Mouse (Mus musculus): Measurements from ENCODE around the gene Gsdme. TPM values are rescaled to one million over a fixed set of nuclear protein-coding genes. Genes with fewer than 3 reads are reported as not detected.
A peak's percentile ranks its signal among the peaks of the same experiment; 100 is the strongest.

Gene Gsdme
- polyA plus RNA-seq, 2 experiments, result 0.70 to 9.5 TPM

DNA sequence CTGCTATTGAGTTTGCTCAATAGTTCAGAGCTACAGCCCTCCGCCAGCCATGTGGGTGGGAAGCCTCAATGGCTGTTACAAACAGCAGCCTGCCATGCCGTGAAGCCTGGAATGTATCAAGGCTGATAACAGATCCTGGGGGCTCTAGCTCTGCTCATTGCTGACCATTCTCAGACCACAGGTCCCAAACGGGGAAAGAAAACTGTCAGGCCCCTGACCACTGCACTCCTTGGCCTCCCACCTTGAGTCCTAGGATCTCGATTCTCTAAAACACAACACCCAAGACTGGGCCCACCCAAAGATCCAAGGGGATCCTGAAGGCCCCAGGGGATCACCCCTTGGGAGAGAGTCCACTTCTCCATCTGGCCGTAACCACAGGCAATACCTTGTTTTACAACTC is 41.3 kb downstream of the Gsdme start:
- Histone ChIP-seq H3K36me3 (replicated peaks; ENCODE audit: control insufficient read depth, insufficient read depth, low read depth) (no peaks in the 10 kb centered on the region), H3K4me3 (ENCODE audit: insufficient read depth in 1 of 2, low read depth in 2 of 2, low read length in 2 of 2) (no peak overlapping the region), H3K9me3 (ENCODE audit: control insufficient read depth, low read length) (no peaks in the 10 kb centered on the region), H3K9ac (replicated peaks) (no peak overlapping the region), H3K27me3 (ENCODE audit: control insufficient read depth, insufficient read depth, low read length) (no peaks in the 10 kb centered on the region), H3K4me2 (ENCODE audit: low read depth) (no peak overlapping the region), H3K4me1 (replicated peaks; ENCODE audit: control insufficient read depth in 2 of 2, insufficient read depth in 2 of 2, low read length in 1 of 2) (no peaks in the 10 kb centered on the region), H3K27ac (no peak overlapping the region)
- TF ChIP-seq EP300 (IDR thresholded peaks at IDR 0.05; ENCODE audit: low read depth), result no peak
- TF ChIP-seq CTCF (IDR thresholded peaks at IDR 0.05; ENCODE audit: low read depth), result no peak
- DNase-seq (ENCODE audit: low read depth in 3 of 3, low spot score in 3 of 3) (no peak), ATAC-seq (ENCODE audit: insufficient read depth) (no peak)
- WGBS (ENCODE audit: insufficient replicate concordance), result 56% methylated on average over 5 of the region's 5 CpGs

DNA sequence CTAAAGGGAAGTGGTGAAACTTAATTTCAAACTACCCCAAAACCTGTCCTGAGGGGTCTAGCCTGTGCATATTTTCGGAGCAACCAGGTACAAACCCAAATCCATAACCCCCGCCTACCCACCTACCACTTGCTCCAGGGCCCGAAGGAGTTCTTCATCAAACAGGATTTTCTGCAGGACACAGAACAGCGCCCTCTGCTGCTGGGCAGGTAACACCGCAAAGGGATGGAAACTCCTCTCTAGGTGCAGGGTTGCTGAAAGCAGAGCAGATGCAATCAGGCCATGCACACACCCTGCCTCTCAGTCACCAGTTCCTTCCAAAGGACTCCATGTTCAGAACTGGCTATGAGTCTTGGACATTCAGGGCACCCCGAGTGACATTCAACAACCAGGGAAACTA is 42.8 kb downstream of the Gsdme start:
- 30% methylated on average over 6 of the region's 6 CpGs for WGBS (ENCODE audit: insufficient replicate concordance)
- Histone ChIP-seq H3K9me3 (ENCODE audit: control insufficient read depth, low read length) (no peaks in the 10 kb centered on the region), H3K27me3 (ENCODE audit: control insufficient read depth, insufficient read depth, low read length) (no peaks in the 10 kb centered on the region), H3K27ac (no peak overlapping the region), H3K4me2 (ENCODE audit: low read depth) (no peak overlapping the region), H3K4me3 (ENCODE audit: insufficient read depth in 1 of 2, low read depth in 2 of 2, low read length in 2 of 2) (no peak overlapping the region), H3K9ac (replicated peaks) (no peak overlapping the region), H3K36me3 (replicated peaks; ENCODE audit: control insufficient read depth, insufficient read depth, low read depth) (no peaks in the 10 kb centered on the region), H3K4me1 (replicated peaks; ENCODE audit: control insufficient read depth in 2 of 2, insufficient read depth in 2 of 2, low read length in 1 of 2) (no peaks in the 10 kb centered on the region)
- no peak for TF ChIP-seq EP300 (IDR thresholded peaks at IDR 0.05; ENCODE audit: low read depth)
- peak; percentile 89 for TF ChIP-seq CTCF (IDR thresholded peaks at IDR 0.05; ENCODE audit: low read depth)
- ATAC-seq (ENCODE audit: insufficient read depth), result no peak
- DNase-seq (ENCODE audit: low read depth in 3 of 3, low spot score in 3 of 3), result no peak

DNA sequence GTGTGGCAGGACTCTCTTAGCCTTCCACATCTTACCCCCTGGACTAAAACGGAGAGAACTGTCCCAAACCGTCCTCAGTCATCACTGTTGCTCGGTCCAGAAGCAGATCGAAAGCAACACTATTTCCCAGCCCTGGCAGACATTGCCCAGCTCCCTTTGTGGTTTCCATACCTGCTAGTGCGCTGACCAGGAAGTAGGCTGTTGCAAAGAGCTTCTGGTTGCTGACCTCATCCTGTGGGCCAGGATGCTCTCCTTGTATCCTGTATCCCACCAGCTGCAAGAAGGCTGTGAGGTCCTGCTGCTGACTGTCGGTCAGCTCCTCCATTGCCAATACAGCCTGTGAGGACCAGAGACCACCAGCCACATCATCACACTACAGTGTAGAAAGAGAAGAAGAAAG is 44.6 kb downstream of the Gsdme start:
- no peak for DNase-seq (ENCODE audit: low read depth in 3 of 3, low spot score in 3 of 3)
- ATAC-seq (ENCODE audit: insufficient read depth), result no peak
- H3K4me3 ChIP-seq (ENCODE audit: insufficient read depth in 1 of 2, low read depth in 2 of 2, low read length in 2 of 2), result no peak overlapping the region
- H3K4me1 ChIP-seq (replicated peaks; ENCODE audit: control insufficient read depth in 2 of 2, insufficient read depth in 2 of 2, low read length in 1 of 2), result no peaks in the 10 kb centered on the region
- H3K9ac ChIP-seq (replicated peaks), result no peak overlapping the region
- H3K4me2 ChIP-seq (ENCODE audit: low read depth), result no peak overlapping the region
- no peak for TF ChIP-seq CTCF (IDR thresholded peaks at IDR 0.05; ENCODE audit: low read depth)
- TF ChIP-seq EP300 (IDR thresholded peaks at IDR 0.05; ENCODE audit: low read depth), result no peak
- H3K27ac ChIP-seq, result no peak overlapping the region
- H3K9me3 ChIP-seq (ENCODE audit: control insufficient read depth, low read length), result no peaks in the 10 kb centered on the region
- WGBS (ENCODE audit: insufficient replicate concordance), result 46% methylated on average over 6 of the region's 6 CpGs
- no peaks in the 10 kb centered on the region for H3K36me3 ChIP-seq (replicated peaks; ENCODE audit: control insufficient read depth, insufficient read depth, low read depth)
- no peaks in the 10 kb centered on the region for H3K27me3 ChIP-seq (ENCODE audit: control insufficient read depth, insufficient read depth, low read length)

DNA sequence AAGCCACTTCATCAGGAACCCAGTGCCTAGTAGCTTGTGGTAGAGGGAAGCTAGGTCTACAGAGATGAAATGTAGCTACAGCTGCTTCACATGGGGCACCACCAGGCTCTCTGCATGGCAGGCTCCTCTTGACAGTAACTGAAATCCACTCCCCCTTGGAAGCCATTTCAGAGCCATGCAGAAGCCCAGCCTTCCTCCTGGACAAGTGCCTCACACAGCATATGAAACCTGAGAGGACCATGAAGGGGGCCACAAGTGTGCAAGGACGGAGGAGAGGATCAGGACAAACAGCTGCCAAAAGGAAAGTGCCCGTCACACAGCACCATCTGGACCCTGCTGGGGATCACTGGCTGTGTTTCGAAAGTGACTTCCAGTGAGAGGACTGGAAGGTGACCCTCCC is 45.0 kb downstream of the Gsdme start:
- Histone ChIP-seq H3K27ac (no peak overlapping the region), H3K36me3 (replicated peaks; ENCODE audit: control insufficient read depth, insufficient read depth, low read depth) (no peaks in the 10 kb centered on the region), H3K4me1 (replicated peaks; ENCODE audit: control insufficient read depth in 2 of 2, insufficient read depth in 2 of 2, low read length in 1 of 2) (no peaks in the 10 kb centered on the region), H3K9ac (replicated peaks) (no peak overlapping the region), H3K9me3 (ENCODE audit: control insufficient read depth, low read length) (no peaks in the 10 kb centered on the region), H3K4me3 (ENCODE audit: insufficient read depth in 1 of 2, low read depth in 2 of 2, low read length in 2 of 2) (no peak overlapping the region), H3K4me2 (ENCODE audit: low read depth) (no peak overlapping the region), H3K27me3 (ENCODE audit: control insufficient read depth, insufficient read depth, low read length) (no peaks in the 10 kb centered on the region)
- DNase-seq (ENCODE audit: low read depth in 3 of 3, low spot score in 3 of 3), result no peak
- WGBS (ENCODE audit: insufficient replicate concordance), result 65% methylated on average over 3 of the region's 3 CpGs
- no peak for ATAC-seq (ENCODE audit: insufficient read depth)
- TF ChIP-seq CTCF (IDR thresholded peaks at IDR 0.05; ENCODE audit: low read depth) (no peak), EP300 (IDR thresholded peaks at IDR 0.05; ENCODE audit: low read depth) (no peak)

DNA sequence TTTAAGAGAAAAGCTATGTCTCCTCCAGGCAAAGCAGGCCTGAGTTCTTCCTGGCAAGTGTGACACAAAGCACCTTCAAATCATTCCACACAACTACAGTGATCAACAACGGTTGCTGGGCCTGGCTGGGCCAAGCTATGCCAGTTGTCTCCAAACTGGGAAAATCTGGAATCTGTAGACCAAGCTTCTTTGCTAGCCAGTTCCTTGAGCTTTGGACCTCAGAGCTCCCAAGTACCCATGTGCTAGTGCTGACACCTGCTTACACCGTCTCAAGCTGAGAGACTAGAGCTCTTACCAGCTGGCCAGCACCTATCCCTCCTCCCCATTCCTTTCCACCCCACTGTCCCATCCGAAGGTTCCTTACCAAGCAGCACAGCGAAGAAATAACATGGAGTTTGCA is 47.7 kb downstream of the Gsdme start:
- no peak for ATAC-seq (ENCODE audit: insufficient read depth)
- no peak overlapping the region for H3K4me2 ChIP-seq (ENCODE audit: low read depth)
- 66% methylated on average over 4 of the region's 4 CpGs for WGBS (ENCODE audit: insufficient replicate concordance)
- H3K9ac ChIP-seq (replicated peaks), result no peak overlapping the region
- no peaks in the 10 kb centered on the region for H3K4me1 ChIP-seq (replicated peaks; ENCODE audit: control insufficient read depth in 2 of 2, insufficient read depth in 2 of 2, low read length in 1 of 2)
- H3K27ac ChIP-seq, result no peak overlapping the region
- no peaks in the 10 kb centered on the region for H3K9me3 ChIP-seq (ENCODE audit: control insufficient read depth, low read length)
- no peak overlapping the region for H3K4me3 ChIP-seq (ENCODE audit: insufficient read depth in 1 of 2, low read depth in 2 of 2, low read length in 2 of 2)
- H3K27me3 ChIP-seq (ENCODE audit: control insufficient read depth, insufficient read depth, low read length), result no peaks in the 10 kb centered on the region
- TF ChIP-seq EP300 (IDR thresholded peaks at IDR 0.05; ENCODE audit: low read depth) (no peak), CTCF (IDR thresholded peaks at IDR 0.05; ENCODE audit: low read depth) (no peak)
- H3K36me3 ChIP-seq (replicated peaks; ENCODE audit: control insufficient read depth, insufficient read depth, low read depth), result no peaks in the 10 kb centered on the region
- DNase-seq (ENCODE audit: low read depth in 3 of 3, low spot score in 3 of 3), result no peak

All from liver, embryonic 14.5 days (tissue).